Mouse (Mus musculus): Measurements from ENCODE around the gene Gldn. TPM values are rescaled to one million over a fixed set of nuclear protein-coding genes. Genes with fewer than 3 reads are reported as not detected.
A peak's percentile ranks its signal among the peaks of the same experiment; 100 is the strongest.

Gldn gene
- polyA plus RNA-seq, 1 experiment from 2014 or later: not detected

- peak; percentile 24; the same call in 1 of the 2 replicates for TF ChIP-seq CTCF (IDR thresholded peaks at IDR 0.05; ENCODE audit: low read depth)
Observed at GRCm38 (mm10) chr9:54316363-54316762, 30.1 kb downstream of the Gldn start.

DNA sequence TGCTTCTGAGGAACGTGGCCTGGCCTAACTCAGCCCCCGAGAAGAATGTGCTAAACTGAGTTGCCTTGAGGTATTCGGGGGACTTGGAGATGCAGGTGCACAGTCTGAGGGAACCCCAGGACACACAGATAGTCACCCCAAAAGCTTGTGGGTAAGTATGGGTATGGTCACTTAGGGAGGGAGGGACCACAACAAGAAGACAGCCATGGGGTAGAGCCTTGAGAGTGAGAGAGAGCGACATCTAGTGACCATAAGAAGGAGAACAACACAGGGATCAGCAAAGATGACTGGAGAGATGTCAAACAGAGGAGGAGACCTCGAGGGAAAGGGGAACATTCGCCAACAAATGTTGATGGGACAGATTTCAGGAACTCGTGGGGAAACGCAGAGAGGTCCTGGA, 37.2 kb downstream of the Gldn start:
- H3K36me3 ChIP-seq (ENCODE audit: insufficient read depth): no peaks in the 10 kb centered on the region
- DNase-seq: peak; percentile 43
- H3K27ac ChIP-seq (ENCODE audit: low read depth): no peak overlapping the region
- H3K27me3 ChIP-seq (ENCODE audit: insufficient read depth, low read length): no peaks in the 10 kb centered on the region
- no peak overlapping the region for H3K4me3 ChIP-seq (ENCODE audit: low read depth, low read length)
- TF ChIP-seq CTCF (IDR thresholded peaks at IDR 0.05; ENCODE audit: low read depth): peak; percentile 67
- no peak overlapping the region for H3K9ac ChIP-seq
- H3K9me3 ChIP-seq (ENCODE audit: low read depth, low read length): no peaks in the 10 kb centered on the region
- H3K4me2 ChIP-seq: no peak overlapping the region
- H3K4me1 ChIP-seq (ENCODE audit: insufficient read depth): no peaks in the 10 kb centered on the region
- ATAC-seq (ENCODE audit: insufficient read depth): no peak
- WGBS: 41% methylated on average over 8 of the region's 8 CpGs

More at GRCm38 (mm10) chr9:54316363-54316762, 30.1 kb downstream of the Gldn start:
- no peaks in the 10 kb centered on the region for H3K4me1 ChIP-seq (ENCODE audit: insufficient read depth)
- ATAC-seq (ENCODE audit: insufficient read depth) (no peak), DNase-seq (peak; percentile 8)
- H3K27ac ChIP-seq (ENCODE audit: low read depth): no peak overlapping the region
- H3K4me2 ChIP-seq: no peak overlapping the region
- no peaks in the 10 kb centered on the region for H3K27me3 ChIP-seq (ENCODE audit: insufficient read depth, low read length)
- no peaks in the 10 kb centered on the region for H3K9me3 ChIP-seq (ENCODE audit: low read depth, low read length)
- H3K9ac ChIP-seq: no peak overlapping the region
- H3K36me3 ChIP-seq (ENCODE audit: insufficient read depth): no peaks in the 10 kb centered on the region
- WGBS: 62% methylated on average over 9 of the region's 9 CpGs
- H3K4me3 ChIP-seq (ENCODE audit: low read depth, low read length): no peak overlapping the region

GRCm38 (mm10) chr9:54329201-54329600, 42.9 kb downstream of the Gldn start:
- 89% methylated on average over 7 of the region's 7 CpGs for WGBS

GRCm38 (mm10) chr9:54335582-54335981, 49.3 kb downstream of the Gldn start:
- H3K4me2 ChIP-seq: no peak overlapping the region
- TF ChIP-seq CTCF (IDR thresholded peaks at IDR 0.05; ENCODE audit: low read depth): no peak
- H3K27ac ChIP-seq (ENCODE audit: low read depth): no peak overlapping the region
- H3K9ac ChIP-seq: no peak overlapping the region
- no peaks in the 10 kb centered on the region for H3K36me3 ChIP-seq (ENCODE audit: insufficient read depth)
- 61% methylated on average over 12 of the region's 12 CpGs for WGBS
- no peaks in the 10 kb centered on the region for H3K9me3 ChIP-seq (ENCODE audit: low read depth, low read length)
- no peak for DNase-seq
- no peak overlapping the region for H3K4me3 ChIP-seq (ENCODE audit: low read depth, low read length)
- ATAC-seq (ENCODE audit: insufficient read depth): no peak
- no peaks in the 10 kb centered on the region for H3K27me3 ChIP-seq (ENCODE audit: insufficient read depth, low read length)
- no peaks in the 10 kb centered on the region for H3K4me1 ChIP-seq (ENCODE audit: insufficient read depth)

More at GRCm38 (mm10) chr9:54329201-54329600, 42.9 kb downstream of the Gldn start:
- Histone ChIP-seq H3K4me1 (ENCODE audit: insufficient read depth) (no peaks in the 10 kb centered on the region), H3K27me3 (ENCODE audit: insufficient read depth, low read length) (no peaks in the 10 kb centered on the region), H3K4me3 (ENCODE audit: low read depth, low read length) (no peak overlapping the region), H3K36me3 (ENCODE audit: insufficient read depth) (no peaks in the 10 kb centered on the region), H3K4me2 (no peak overlapping the region), H3K27ac (ENCODE audit: low read depth) (no peak overlapping the region), H3K9me3 (ENCODE audit: low read depth, low read length) (no peaks in the 10 kb centered on the region), H3K9ac (no peak overlapping the region)
- no peak for ATAC-seq (ENCODE audit: insufficient read depth)
- no peak for TF ChIP-seq CTCF (IDR thresholded peaks at IDR 0.05; ENCODE audit: low read depth)
- no peak for DNase-seq

DNA sequence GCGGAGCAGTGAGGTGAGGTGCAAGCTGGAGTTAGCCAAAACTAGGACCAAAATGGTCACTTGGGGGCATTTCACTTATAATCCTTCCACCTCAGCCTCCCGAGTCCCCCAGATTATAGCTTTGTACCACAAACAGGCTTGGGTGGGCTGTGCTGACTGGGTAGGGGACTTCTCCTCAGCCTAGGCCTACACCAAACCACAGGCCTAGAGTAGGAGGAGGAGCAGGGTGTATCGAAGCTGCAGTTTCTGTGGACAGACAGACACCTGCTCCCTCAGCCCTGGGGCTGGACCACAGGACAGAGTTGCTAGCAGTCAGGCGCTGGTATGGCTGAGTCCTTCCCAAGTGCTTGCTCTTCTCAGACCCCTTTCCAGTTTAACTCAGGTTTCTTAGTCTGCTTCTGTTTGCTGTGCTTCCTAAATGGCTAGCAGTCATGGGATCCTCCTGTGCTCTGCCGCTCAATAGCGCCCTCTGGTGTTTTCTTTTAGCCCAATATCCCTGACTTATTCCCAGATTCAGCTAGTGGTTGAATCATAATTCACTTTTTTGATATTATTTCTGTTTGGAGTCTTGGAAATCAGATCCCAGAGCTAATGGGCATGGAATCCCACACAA, 50.4 kb downstream of the Gldn start:
- Histone ChIP-seq H3K9me3 (ENCODE audit: low read depth, low read length) (no peaks in the 10 kb centered on the region), H3K4me3 (ENCODE audit: low read depth, low read length) (no peak overlapping the region), H3K36me3 (ENCODE audit: insufficient read depth) (no peaks in the 10 kb centered on the region), H3K27me3 (ENCODE audit: insufficient read depth, low read length) (no peaks in the 10 kb centered on the region), H3K27ac (ENCODE audit: low read depth) (no peak overlapping the region), H3K9ac (no peak overlapping the region), H3K4me1 (ENCODE audit: insufficient read depth) (no peaks in the 10 kb centered on the region), H3K4me2 (no peak overlapping the region)
- TF ChIP-seq CTCF (IDR thresholded peaks at IDR 0.05; ENCODE audit: low read depth): peak; percentile 78
- peak; percentile 84 for DNase-seq
- 48% methylated on average over 6 of the region's 6 CpGs for WGBS
- ATAC-seq (ENCODE audit: insufficient read depth): no peak

GRCm38 (mm10) chr9:54342026-54342425, 55.7 kb downstream of the Gldn start:
- DNase-seq (no peak), ATAC-seq (ENCODE audit: insufficient read depth) (no peak)
- no peak overlapping the region for H3K9ac ChIP-seq
- no peaks in the 10 kb centered on the region for H3K27me3 ChIP-seq (ENCODE audit: insufficient read depth, low read length)
- no peaks in the 10 kb centered on the region for H3K9me3 ChIP-seq (ENCODE audit: low read depth, low read length)
- no peak overlapping the region for H3K27ac ChIP-seq (ENCODE audit: low read depth)
- no peaks in the 10 kb centered on the region for H3K36me3 ChIP-seq (ENCODE audit: insufficient read depth)
- no peaks in the 10 kb centered on the region for H3K4me1 ChIP-seq (ENCODE audit: insufficient read depth)
- H3K4me3 ChIP-seq (ENCODE audit: low read depth, low read length): no peak overlapping the region
- WGBS: 54% methylated on average over 7 of the region's 7 CpGs
- no peak overlapping the region for H3K4me2 ChIP-seq
- no peak for TF ChIP-seq CTCF (IDR thresholded peaks at IDR 0.05; ENCODE audit: low read depth)

DNA sequence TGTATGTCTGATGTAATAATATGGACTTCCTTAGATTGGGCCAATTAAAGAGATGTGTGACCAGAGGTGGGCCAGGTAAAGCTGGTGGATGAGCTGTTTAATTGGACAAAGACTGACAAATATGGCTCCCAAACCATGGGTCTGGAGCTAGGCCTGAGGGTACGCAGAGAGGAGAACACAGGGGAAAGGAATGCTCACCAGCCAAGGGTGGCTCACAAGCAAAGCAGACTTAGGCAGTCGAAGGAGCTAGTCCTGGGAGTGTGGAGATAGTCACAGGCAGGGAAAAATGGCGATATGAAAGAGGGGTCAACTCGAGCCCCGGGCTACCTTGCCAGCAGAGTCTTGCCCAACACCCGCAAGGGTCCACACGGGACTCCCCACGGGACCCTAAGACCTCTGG, 70.5 kb downstream of the Gldn start:
- no peak overlapping the region for H3K9ac ChIP-seq
- H3K27ac ChIP-seq (ENCODE audit: low read depth): no peak overlapping the region
- H3K27me3 ChIP-seq (ENCODE audit: insufficient read depth, low read length): no peaks in the 10 kb centered on the region
- no peak for ATAC-seq (ENCODE audit: insufficient read depth)
- no peaks in the 10 kb centered on the region for H3K9me3 ChIP-seq (ENCODE audit: low read depth, low read length)
- no peaks in the 10 kb centered on the region for H3K36me3 ChIP-seq (ENCODE audit: insufficient read depth)
- no peak for TF ChIP-seq CTCF (IDR thresholded peaks at IDR 0.05; ENCODE audit: low read depth)
- H3K4me2 ChIP-seq: no peak overlapping the region
- DNase-seq: no peak
- H3K4me1 ChIP-seq (ENCODE audit: insufficient read depth): no peaks in the 10 kb centered on the region
- 96% methylated on average over 5 of the region's 8 CpGs for WGBS
- no peak overlapping the region for H3K4me3 ChIP-seq (ENCODE audit: low read depth, low read length)

Other genes starting within 250 kb of the Gldn start
- 0.49 and 0.76 TPM in 2 replicates for gene Tnfaip8l3, start 218.1 kb upstream of the Gldn start, polyA plus RNA-seq (2014; fragmentation: Nextera tagmentation; extraction: Ambion mirVana)
- not detected in 2 replicates for gene Cyp19a1, start 18.4 kb upstream of the Gldn start, polyA plus RNA-seq (2014; fragmentation: Nextera tagmentation; extraction: Ambion mirVana)
- 4.3 and 4.6 TPM in 2 replicates for gene Dmxl2, start 215.1 kb downstream of the Gldn start, polyA plus RNA-seq (2014; fragmentation: Nextera tagmentation; extraction: Ambion mirVana)